Mouse (Mus musculus): Measurements from ENCODE around the gene St3gal2.
A peak's percentile ranks its signal among the peaks of the same experiment; 100 is the strongest.
"Not testable (repeated sequence)": the region's sequence is repeated elsewhere in the genome, so short reads cannot be mapped to it uniquely, and the experiment has no call there.

The St3gal2 gene

GRCm38 (mm10) chr8:110990017-110990416 is 70.3 kb downstream of the St3gal2 start:
- peak in 1 of 2 experiments; percentile 10 for DNase-seq (ENCODE audit: low spot score in 2 of 2)

DNA sequence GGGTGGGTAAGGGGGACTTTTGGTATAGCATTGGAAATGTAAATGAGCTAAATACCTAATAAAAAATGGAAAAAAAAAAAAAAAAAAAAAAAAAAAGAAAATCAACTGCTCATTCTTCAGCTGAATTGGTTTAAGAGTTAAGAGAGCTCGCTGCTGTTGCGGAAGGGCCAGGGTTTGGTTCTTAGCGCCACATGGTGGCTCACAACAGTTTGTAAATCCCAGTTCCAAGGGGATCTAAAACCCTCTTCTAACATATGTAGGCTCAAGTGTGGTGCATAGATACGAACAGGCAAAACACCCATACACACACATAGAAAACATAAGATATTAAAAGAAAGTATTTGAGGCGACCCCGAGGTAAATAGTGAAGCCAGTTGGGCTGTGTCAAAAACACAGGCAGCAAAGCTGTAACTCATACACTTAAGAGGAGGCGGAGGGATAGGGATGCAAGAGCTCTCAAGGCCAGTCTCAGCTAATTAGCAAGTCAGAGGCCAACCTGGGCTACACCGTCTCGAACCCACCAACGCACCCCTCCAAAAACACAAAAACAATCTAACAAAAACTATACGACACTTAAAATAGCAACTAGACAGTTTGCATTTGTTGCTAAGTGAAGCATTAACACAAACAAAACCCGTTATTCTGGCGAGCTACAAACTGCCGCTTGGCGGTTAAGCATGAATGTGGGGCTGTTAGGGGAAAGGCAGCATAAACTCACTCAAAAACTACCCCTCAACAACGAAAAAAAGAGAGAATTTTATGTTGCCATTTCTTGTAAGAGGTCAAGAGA is 77.1 kb downstream of the St3gal2 start:
- DNase-seq (ENCODE audit: low spot score in 2 of 2) = no peak

- DNase-seq (ENCODE audit: low spot score in 2 of 2) = peak; percentile 80 to 88
Observed at GRCm38 (mm10) chr8:110997547-110998531, 78.1 kb downstream of the St3gal2 start, which contains the start of gene Ddx19a. TSS of gene Ddx19a (minus strand) at chr8:110997800.

DNA sequence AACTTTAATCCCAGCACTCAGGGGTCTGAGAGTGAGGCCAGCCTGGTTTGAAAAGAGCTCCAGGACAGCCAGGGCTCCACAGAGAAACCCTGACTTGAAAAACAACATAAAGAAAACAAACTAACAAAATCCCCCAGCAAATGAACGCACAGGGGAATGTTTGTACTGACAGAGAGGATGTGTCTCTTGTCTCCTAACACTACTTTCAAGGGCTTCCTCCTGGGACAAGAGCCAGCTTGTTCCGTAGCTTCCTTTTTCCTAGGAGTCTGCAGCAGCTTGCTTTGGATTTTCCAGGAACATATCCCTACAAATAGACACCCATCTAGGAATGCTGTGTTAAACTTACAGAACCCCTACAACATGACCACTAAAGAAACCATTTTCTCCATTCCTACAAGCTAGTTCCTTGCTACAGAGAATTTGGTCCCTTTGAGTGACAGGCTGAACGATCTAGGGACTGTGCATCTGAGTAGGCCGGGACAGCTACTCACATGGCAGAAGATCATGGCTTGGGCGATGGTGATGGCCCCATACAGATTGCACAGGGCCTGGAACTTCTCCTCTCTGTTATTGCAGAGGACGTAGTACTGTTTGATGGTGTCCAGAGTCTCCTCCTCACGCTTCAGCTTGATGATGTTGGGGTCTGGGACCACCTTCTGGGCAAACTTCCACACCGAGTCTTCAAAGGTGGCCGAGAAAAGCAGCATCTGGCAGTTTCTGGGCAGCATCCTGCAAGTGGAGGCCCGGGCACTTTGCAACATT is 90.7 kb downstream of the St3gal2 start:
- not testable (repeated sequence) for DNase-seq (ENCODE audit: low spot score in 2 of 2)
